Mouse (Mus musculus) midbrain, embryonic 12.5 days (tissue): ENCODE measurements at regions not wholly inside any gene's neighbourhood (a gene's known extent, or its start where the extent isn't known, plus 50 kb on each side); places are given as distances from the start of the nearest gene placed in this dataset.

Source experiments
- ATAC-seq: fragments of 200-750 bp; cut with Nextera tagmentation; 2 replicates; pipeline ENCODE4 v1.8.0; 2017; ENCODE audit warnings: low read depth, moderate TSS enrichment, moderate library complexity; ENCODE audit not compliant: low FRiP score
- H3K27ac ChIP-seq: fragments of 300-500 bp; sonication (generic); replicated peaks from 2 replicates; pipeline ENCODE4 v1.5.1; 2016; ENCODE audit warnings: mild to moderate bottlenecking
- H3K27me3 ChIP-seq: fragments of 300-500 bp; sonication (generic); 2 replicates; pipeline ENCODE4 v1.6.1; 2016; ENCODE audit warnings: mild to moderate bottlenecking
- H3K36me3 ChIP-seq: fragments of 300-500 bp; sonication (generic); 2 replicates; pipeline ENCODE4 v1.6.1; 2016
- H3K4me1 ChIP-seq: fragments of 300-500 bp; sonication (generic); 2 replicates; pipeline ENCODE4 v1.6.1; 2016
- H3K4me2 ChIP-seq: fragments of 300-500 bp; sonication (generic); replicated peaks from 2 replicates; pipeline ENCODE4 v1.6.1; 2016; ENCODE audit warnings: mild to moderate bottlenecking, moderate library complexity
- H3K4me3 ChIP-seq: fragments of 300-500 bp; sonication (generic); 2 replicates; pipeline ENCODE4 v1.5.1; 2016; ENCODE audit warnings: mild to moderate bottlenecking
- H3K9ac ChIP-seq: fragments of 300-500 bp; sonication (generic); replicated peaks from 2 replicates; pipeline ENCODE4 v1.6.1; 2016; ENCODE audit warnings: mild to moderate bottlenecking, moderate library complexity
- H3K9me3 ChIP-seq: fragments of 300-500 bp; sonication (generic); 2 replicates; pipeline ENCODE4 v1.6.1; 2016; ENCODE audit warnings: mild to moderate bottlenecking
- WGBS: fragments of 180-500 bp; shearing (Covaris S2); methylation state at CpG from one replicate; pipeline ENCODE4 v1.1.7; 2016; 5-methylcytosine and 5-hydroxymethylcytosine counted together

GRCm38 (mm10) chr2:61110591-61110990 is 147.6 kb upstream of the Rbms1 start:
- no peak overlapping the region for H3K9ac ChIP-seq
- 74% methylated on average over 9 of the region's 9 CpGs for WGBS
- no peaks in the 10 kb centered on the region for H3K4me1 ChIP-seq
- no peaks in the 10 kb centered on the region for H3K36me3 ChIP-seq
- no peak overlapping the region for H3K4me2 ChIP-seq
- H3K9me3 ChIP-seq, result no peaks in the 10 kb centered on the region
- H3K4me3 ChIP-seq, result no peak overlapping the region
- H3K27ac ChIP-seq, result no peak overlapping the region
- H3K27me3 ChIP-seq, result no peaks in the 10 kb centered on the region
- no peak for ATAC-seq

DNA sequence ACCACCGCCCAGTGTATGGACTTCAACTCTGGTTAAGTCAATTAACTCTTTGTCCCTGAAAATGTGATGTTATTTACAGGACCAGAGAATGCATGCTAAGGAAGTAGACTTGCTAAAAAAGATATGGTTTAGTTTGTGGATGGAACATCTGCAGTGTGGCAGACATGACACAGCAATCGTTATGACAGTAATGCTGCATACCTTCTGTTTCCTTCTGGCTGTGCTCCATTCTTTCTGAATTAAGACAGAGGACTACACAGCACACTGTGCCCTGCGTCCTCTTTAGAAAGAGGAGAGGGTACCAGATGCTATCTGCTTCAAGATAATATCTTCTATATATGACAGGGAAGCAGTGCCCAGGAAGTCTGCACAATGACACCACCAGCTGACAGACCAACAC is 146.6 kb upstream of the Rbms1 start:
- no peak overlapping the region for H3K4me3 ChIP-seq
- no peak overlapping the region for H3K27ac ChIP-seq
- H3K27me3 ChIP-seq, result no peaks in the 10 kb centered on the region
- no peaks in the 10 kb centered on the region for H3K9me3 ChIP-seq
- H3K4me2 ChIP-seq, result no peak overlapping the region
- no peaks in the 10 kb centered on the region for H3K4me1 ChIP-seq
- 84% methylated on average over 3 of the region's 3 CpGs for WGBS
- H3K36me3 ChIP-seq, result no peaks in the 10 kb centered on the region
- H3K9ac ChIP-seq, result no peak overlapping the region
- ATAC-seq, result no peak

DNA sequence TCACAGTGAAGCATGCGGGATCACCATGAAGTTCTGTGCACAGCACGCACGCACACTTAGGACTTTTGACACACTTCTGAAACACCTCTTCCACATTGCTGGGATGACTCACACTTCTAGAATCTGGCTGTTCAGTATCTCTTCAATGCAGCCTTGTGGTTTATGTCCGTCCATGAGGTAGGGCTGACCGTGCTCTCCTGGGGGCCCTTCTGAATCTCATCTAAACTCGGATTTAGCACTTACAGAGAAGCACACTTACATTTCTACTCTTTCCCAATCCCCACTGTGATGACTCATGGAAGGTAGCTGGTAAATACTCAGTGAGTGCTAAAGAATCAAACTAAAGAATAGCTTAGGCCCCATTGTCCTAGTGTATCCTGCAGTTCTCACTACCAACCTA is 142.2 kb upstream of the Rbms1 start:
- H3K9me3 ChIP-seq, result no peaks in the 10 kb centered on the region
- H3K36me3 ChIP-seq, result no peaks in the 10 kb centered on the region
- H3K9ac ChIP-seq, result no peak overlapping the region
- 94% methylated on average over 6 of the region's 6 CpGs for WGBS
- no peak overlapping the region for H3K27ac ChIP-seq
- H3K27me3 ChIP-seq, result no peaks in the 10 kb centered on the region
- no peaks in the 10 kb centered on the region for H3K4me1 ChIP-seq
- ATAC-seq, result no peak
- H3K4me3 ChIP-seq, result no peak overlapping the region
- H3K4me2 ChIP-seq, result no peak overlapping the region

DNA sequence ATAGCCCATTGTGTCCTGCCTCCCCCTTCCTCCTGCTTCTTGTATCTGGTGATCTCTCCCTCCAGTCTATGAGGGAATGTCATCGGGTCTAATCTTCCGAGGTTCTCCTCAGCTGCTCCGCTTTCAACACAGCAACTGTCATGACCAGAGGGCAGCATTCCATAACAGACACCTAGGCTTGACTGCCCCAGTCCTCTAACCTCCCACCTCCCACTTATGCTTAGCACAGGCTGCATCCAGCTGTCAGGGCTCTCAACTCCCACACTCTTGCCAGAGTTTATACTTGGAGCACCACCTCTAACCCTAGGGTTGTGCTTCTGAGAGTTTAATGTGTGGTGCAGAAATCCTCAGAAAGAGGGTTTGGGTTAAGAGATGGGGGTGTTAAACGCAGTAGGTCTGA is 137.9 kb upstream of the Rbms1 start:
- Histone ChIP-seq H3K9ac (no peak overlapping the region), H3K27me3 (no peaks in the 10 kb centered on the region), H3K4me1 (no peaks in the 10 kb centered on the region), H3K4me2 (no peak overlapping the region), H3K36me3 (no peaks in the 10 kb centered on the region), H3K9me3 (no peaks in the 10 kb centered on the region), H3K27ac (no peak overlapping the region), H3K4me3 (no peak overlapping the region)
- WGBS, result 95% methylated on average over 4 of the region's 4 CpGs
- ATAC-seq, result no peak

DNA sequence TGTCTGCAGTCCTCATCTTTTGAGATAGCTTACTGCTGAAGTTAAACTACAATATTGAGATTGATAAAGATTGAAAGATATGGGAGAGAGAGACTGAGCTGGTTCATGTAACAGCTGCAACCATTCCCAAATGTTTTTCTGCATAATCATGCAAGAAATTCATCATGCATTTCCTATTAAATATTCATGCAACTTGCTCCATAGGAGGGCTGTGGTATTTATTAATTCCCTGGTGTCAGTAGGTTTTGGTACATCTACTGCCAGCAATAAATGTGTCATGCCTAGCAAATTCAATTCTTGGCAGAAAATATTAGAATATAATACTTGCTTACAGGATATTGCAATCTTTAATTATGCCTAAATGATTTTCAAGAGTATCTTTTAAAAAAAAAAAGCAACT is 125.5 kb upstream of the Rbms1 start:
- Histone ChIP-seq H3K4me1 (no peaks in the 10 kb centered on the region), H3K9ac (no peak overlapping the region), H3K36me3 (no peaks in the 10 kb centered on the region), H3K27ac (no peak overlapping the region), H3K9me3 (no peaks in the 10 kb centered on the region), H3K4me2 (no peak overlapping the region), H3K27me3 (no peaks in the 10 kb centered on the region), H3K4me3 (no peak overlapping the region)
- ATAC-seq, result no peak

DNA sequence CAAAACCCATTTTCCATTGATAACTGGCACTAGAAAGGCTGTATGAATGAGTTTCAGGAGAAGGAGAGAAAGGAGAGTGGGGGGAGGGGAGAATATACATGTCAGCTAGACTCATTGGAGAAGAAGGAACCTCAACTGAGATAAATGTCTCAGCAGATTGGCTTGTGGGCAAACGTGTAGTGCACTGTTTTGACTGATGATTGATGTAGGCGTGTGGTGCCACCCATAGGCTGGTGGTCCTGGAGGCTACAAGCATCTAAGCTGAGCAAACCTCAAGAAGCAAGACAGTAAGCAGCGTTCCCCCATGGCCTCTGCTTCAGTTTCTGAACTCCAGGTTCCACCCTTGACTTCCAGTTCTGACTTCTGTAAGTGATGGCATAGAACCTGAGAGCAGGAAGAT is 121.8 kb upstream of the Rbms1 start:
- H3K27ac ChIP-seq, result no peak overlapping the region
- no peak overlapping the region for H3K9ac ChIP-seq
- no peak overlapping the region for H3K4me3 ChIP-seq
- H3K36me3 ChIP-seq, result no peaks in the 10 kb centered on the region
- H3K4me2 ChIP-seq, result no peak overlapping the region
- H3K27me3 ChIP-seq, result no peaks in the 10 kb centered on the region
- 75% methylated on average over 3 of the region's 3 CpGs for WGBS
- no peak for ATAC-seq
- no peaks in the 10 kb centered on the region for H3K9me3 ChIP-seq
- H3K4me1 ChIP-seq, result no peaks in the 10 kb centered on the region

GRCm38 (mm10) chr2:61083100-61083499 is 120.1 kb upstream of the Rbms1 start:
- Histone ChIP-seq H3K4me1 (no peaks in the 10 kb centered on the region), H3K27ac (no peak overlapping the region), H3K9me3 (no peaks in the 10 kb centered on the region), H3K36me3 (no peaks in the 10 kb centered on the region), H3K27me3 (no peaks in the 10 kb centered on the region), H3K9ac (no peak overlapping the region), H3K4me2 (no peak overlapping the region), H3K4me3 (no peak overlapping the region)
- WGBS, result 89% methylated on average over 1 of the region's 1 CpGs
- no peak for ATAC-seq

- H3K9me3 ChIP-seq, result no peaks in the 10 kb centered on the region
- H3K27ac ChIP-seq, result no peak overlapping the region
- no peak overlapping the region for H3K4me3 ChIP-seq
- no peaks in the 10 kb centered on the region for H3K27me3 ChIP-seq
- H3K36me3 ChIP-seq, result no peaks in the 10 kb centered on the region
- no peak overlapping the region for H3K9ac ChIP-seq
- no peaks in the 10 kb centered on the region for H3K4me1 ChIP-seq
- no peak for ATAC-seq
- H3K4me2 ChIP-seq, result no peak overlapping the region
Measured at GRCm38 (mm10) chr2:61082640-61083039, 119.6 kb upstream of the Rbms1 start.

- Histone ChIP-seq H3K36me3 (no peaks in the 10 kb centered on the region), H3K4me2 (no peak overlapping the region), H3K4me1 (no peaks in the 10 kb centered on the region), H3K27me3 (no peaks in the 10 kb centered on the region), H3K9ac (no peak overlapping the region), H3K9me3 (no peaks in the 10 kb centered on the region), H3K27ac (no peak overlapping the region), H3K4me3 (no peak overlapping the region)
- ATAC-seq, result no peak
- 53% methylated on average over 4 of the region's 4 CpGs for WGBS
Measured at GRCm38 (mm10) chr2:61080006-61080405, 117.0 kb upstream of the Rbms1 start.

- Histone ChIP-seq H3K4me3 (no peak overlapping the region), H3K9me3 (no peaks in the 10 kb centered on the region), H3K27ac (no peak overlapping the region), H3K4me2 (no peak overlapping the region), H3K4me1 (no peaks in the 10 kb centered on the region), H3K36me3 (no peaks in the 10 kb centered on the region), H3K9ac (no peak overlapping the region), H3K27me3 (no peaks in the 10 kb centered on the region)
- WGBS, result 69% methylated on average over 3 of the region's 3 CpGs
- ATAC-seq, result no peak
Measured at GRCm38 (mm10) chr2:61071025-61071424, 108.0 kb upstream of the Rbms1 start.

DNA sequence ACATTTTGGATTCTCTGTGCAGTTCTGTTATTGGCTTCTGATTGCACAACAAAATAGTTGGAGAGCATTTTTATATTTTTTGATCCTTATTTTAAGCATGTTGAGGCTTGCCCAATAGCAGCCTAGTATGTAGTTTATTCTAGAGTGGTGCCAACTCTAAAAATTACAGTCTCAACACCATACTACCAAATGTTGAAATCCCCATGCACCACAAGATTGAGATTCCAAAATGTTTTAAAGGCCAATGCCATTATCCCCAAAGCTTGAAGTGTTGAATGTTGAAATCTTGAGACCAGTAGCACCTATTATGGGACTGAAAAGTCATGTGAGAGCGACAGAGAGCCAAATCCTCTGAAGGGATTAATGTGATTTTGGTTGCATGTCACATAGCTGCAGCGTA is 104.9 kb upstream of the Rbms1 start:
- Histone ChIP-seq H3K4me2 (no peak overlapping the region), H3K27me3 (no peaks in the 10 kb centered on the region), H3K9ac (no peak overlapping the region), H3K27ac (no peak overlapping the region), H3K4me3 (no peak overlapping the region), H3K36me3 (no peaks in the 10 kb centered on the region), H3K9me3 (no peaks in the 10 kb centered on the region), H3K4me1 (no peaks in the 10 kb centered on the region)
- WGBS, result 80% methylated on average over 2 of the region's 2 CpGs
- no peak for ATAC-seq

GRCm38 (mm10) chr2:61062125-61062524 is 99.1 kb upstream of the Rbms1 start:
- no peak for ATAC-seq
- Histone ChIP-seq H3K4me3 (no peak overlapping the region), H3K4me1 (peaks cover 6% of the 10 kb centered on the region; the same call in 1 of the 2 replicates), H3K36me3 (no peaks in the 10 kb centered on the region), H3K27me3 (no peaks in the 10 kb centered on the region), H3K27ac (no peak overlapping the region), H3K4me2 (no peak overlapping the region), H3K9ac (no peak overlapping the region), H3K9me3 (no peaks in the 10 kb centered on the region)
- WGBS, result 83% methylated on average over 2 of the region's 2 CpGs

DNA sequence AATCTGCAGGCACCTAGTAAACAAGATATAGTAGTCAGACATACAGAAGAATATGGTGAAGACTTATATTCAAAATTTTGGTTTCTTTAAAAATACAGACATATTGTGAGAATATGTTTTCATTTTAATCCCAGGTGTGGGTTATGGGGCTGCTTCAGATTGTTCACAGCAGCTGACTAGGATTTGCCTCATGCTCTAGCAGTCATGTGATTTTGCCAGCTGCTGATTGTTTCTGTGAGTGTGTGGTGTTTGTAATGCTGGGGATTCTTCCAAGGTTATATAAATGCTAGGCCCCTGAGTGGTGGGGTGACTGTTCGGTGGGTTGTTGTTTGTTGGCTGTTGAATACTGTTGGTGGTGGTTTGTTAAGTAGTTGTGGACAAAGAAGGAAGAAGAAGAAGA is 97.9 kb upstream of the Rbms1 start:
- Histone ChIP-seq H3K4me3 (no peak overlapping the region), H3K4me1 (peaks cover 6% of the 10 kb centered on the region; the same call in 1 of the 2 replicates), H3K9ac (no peak overlapping the region), H3K9me3 (no peaks in the 10 kb centered on the region), H3K4me2 (no peak overlapping the region), H3K27ac (no peak overlapping the region), H3K36me3 (no peaks in the 10 kb centered on the region), H3K27me3 (no peaks in the 10 kb centered on the region)
- no peak for ATAC-seq
- WGBS, result 77% methylated on average over 1 of the region's 1 CpGs
